Mouse (Mus musculus) olfactory bulb, adult 2 months (tissue): Measurements from ENCODE around the gene Fam187a. TPM values are rescaled to one million over a fixed set of nuclear protein-coding genes. Genes with fewer than 3 reads are reported as not detected.
A peak's percentile ranks its signal among the peaks of the same experiment; 100 is the strongest.

ENCODE experiments used
- H3K27ac ChIP-seq: fragments of 200-500 bp; 2 replicates; pipeline ENCODE4 v1.5.1; 2012; ENCODE audit warnings: low read depth, low read length; ENCODE audit not compliant: insufficient read depth
- H3K4me1 ChIP-seq: fragments of 200-500 bp; 2 replicates; pipeline ENCODE4 v1.6.1; 2012; ENCODE audit warnings: low read length; ENCODE audit not compliant: control insufficient read depth, insufficient read depth
- H3K4me3 ChIP-seq: fragments of 200-500 bp; 2 replicates; pipeline ENCODE4 v1.5.1; 2012; ENCODE audit warnings: mild to moderate bottlenecking, low read depth, low read length, moderate library complexity; ENCODE audit not compliant: insufficient read depth
- CTCF ChIP-seq: fragments of 200-500 bp; IDR thresholded peaks from 2 replicates; pipeline ENCODE4 v1.5.1; 2012; ENCODE audit warnings: low read depth, mild to moderate bottlenecking, low read length, moderate library complexity; ENCODE audit not compliant: insufficient read depth
- POLR2A ChIP-seq: fragments of 200-500 bp; IDR thresholded peaks from 2 replicates; pipeline ENCODE4 v1.6.1; 2012; ENCODE audit warnings: mild to moderate bottlenecking, low read depth, low read length, moderate library complexity; ENCODE audit not compliant: insufficient read depth
- WGBS: fragments of 180-500 bp; shearing (Covaris S2); methylation state at CpG from one replicate; pipeline ENCODE4 v1.1.7; 2018; 5-methylcytosine and 5-hydroxymethylcytosine counted together
- polyA plus RNA-seq: library from polyadenylated mRNA; stranded (reverse); fragments of >200 nt; gene quantifications from 2 replicates; pipeline ENCODE4 v1.2.4, GENCODE M21; 2012; ENCODE audit warnings: low replicate concordance; ENCODE audit not compliant: missing spikeins, insufficient read depth, insufficient read length

Gene Fam187a
- polyA plus RNA-seq, 1 experiment, result not detected

GRCm38 (mm10) chr11:102888135-102888534 is 3.2 kb downstream of the Fam187a start:
- Histone ChIP-seq H3K27ac (peak overlapping the region; percentile 56; the same call in 1 of the 2 replicates), H3K4me3 (no peak overlapping the region), H3K4me1 (peaks cover 25% of the 10 kb centered on the region)
- 17% methylated on average over 3 of the region's 3 CpGs for WGBS
- TF ChIP-seq CTCF, result no peak
- TF ChIP-seq POLR2A, result no peak

- H3K4me1 ChIP-seq, result peaks cover 19% of the 10 kb centered on the region
- WGBS, result 77% methylated on average over 5 of the region's 5 CpGs
- H3K4me3 ChIP-seq, result no peak overlapping the region
- TF ChIP-seq POLR2A (no peak), CTCF (no peak)
- no peak overlapping the region for H3K27ac ChIP-seq
Measured at GRCm38 (mm10) chr11:102890096-102890495, 5.1 kb downstream of the Fam187a start.

- Histone ChIP-seq H3K27ac (no peak overlapping the region), H3K4me1 (peaks cover 13% of the 10 kb centered on the region), H3K4me3 (peak overlapping the region; percentile 21)
- WGBS, result 23% methylated on average over 43 of the region's 43 CpGs
- TF ChIP-seq POLR2A (no peak), CTCF (no peak)
Measured at GRCm38 (mm10) chr11:102893015-102893651, 8.2 kb downstream of the Fam187a start.

GRCm38 (mm10) chr11:102894716-102895115 is 9.7 kb downstream of the Fam187a start:
- H3K4me1 ChIP-seq, result peaks cover 8% of the 10 kb centered on the region
- no peak overlapping the region for H3K27ac ChIP-seq
- 95% methylated on average over 4 of the region's 4 CpGs for WGBS
- TF ChIP-seq CTCF (no peak), POLR2A (no peak)
- no peak overlapping the region for H3K4me3 ChIP-seq

DNA sequence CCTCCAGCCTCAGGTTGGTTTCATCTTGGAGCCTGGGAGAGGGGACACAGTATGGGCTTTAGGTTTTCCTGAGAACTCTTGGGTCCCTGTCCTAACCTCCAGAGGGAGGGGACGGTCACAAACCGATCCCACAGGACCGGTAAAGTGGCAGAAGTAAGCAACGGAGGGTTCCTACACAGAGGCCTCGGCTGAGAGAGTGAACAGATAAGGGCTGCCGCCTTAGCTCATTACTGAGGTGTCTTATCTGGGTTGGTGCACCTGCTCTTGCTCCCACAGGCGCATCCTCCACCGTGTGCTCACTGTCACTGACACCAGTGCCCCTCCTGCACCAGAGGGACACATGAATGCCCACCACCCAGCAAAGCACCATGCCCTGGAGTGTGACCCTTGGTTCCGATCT is 10.8 kb downstream of the Fam187a start:
- H3K27ac ChIP-seq, result no peak overlapping the region
- TF ChIP-seq CTCF (no peak), POLR2A (no peak)
- 90% methylated on average over 9 of the region's 9 CpGs for WGBS
- H3K4me1 ChIP-seq, result peaks cover 8% of the 10 kb centered on the region
- H3K4me3 ChIP-seq, result peak overlapping the region; percentile 1; the same call in 1 of the 2 replicates

GRCm38 (mm10) chr11:102896641-102897040 is 11.7 kb downstream of the Fam187a start:
- peak overlapping the region; percentile 6 for H3K4me3 ChIP-seq

DNA sequence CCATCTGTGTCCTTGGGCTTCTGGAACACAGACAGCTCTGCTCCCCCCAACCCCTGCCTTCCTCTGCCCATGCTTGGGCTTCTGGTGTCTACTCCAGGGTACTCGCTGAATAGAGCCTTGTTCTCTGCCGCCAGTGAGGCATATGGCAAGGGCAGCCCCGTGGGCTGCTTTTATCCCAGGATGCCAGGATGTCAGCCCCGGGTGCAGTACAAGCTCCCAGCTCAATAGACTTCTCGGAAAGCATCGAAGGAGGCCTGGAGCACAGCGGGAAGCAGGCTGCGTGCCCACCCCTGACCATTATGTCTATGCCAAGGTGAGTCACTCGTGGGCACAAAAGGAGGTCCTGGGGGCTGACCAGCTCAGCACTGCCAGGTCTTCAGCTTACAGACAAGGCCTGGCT is 13.4 kb downstream of the Fam187a start:
- WGBS, result 48% methylated on average over 9 of the region's 9 CpGs
- no peak for TF ChIP-seq POLR2A
- TF ChIP-seq CTCF, result no peak
- no peak overlapping the region for H3K4me3 ChIP-seq

More at GRCm38 (mm10) chr11:102896641-102897040, 11.7 kb downstream of the Fam187a start:
- 65% methylated on average over 20 of the region's 20 CpGs for WGBS
- Histone ChIP-seq H3K27ac (no peak overlapping the region), H3K4me1 (peaks cover 8% of the 10 kb centered on the region)
- TF ChIP-seq CTCF, result no peak
- no peak for TF ChIP-seq POLR2A

GRCm38 (mm10) chr11:102900763-102901162 is 15.8 kb downstream of the Fam187a start, which contains the start of gene Gfap:
Gfap (minus strand) TSS chr11:102900912.
- TF ChIP-seq CTCF (peak; percentile 67; the same call in 1 of the 2 replicates), POLR2A (no peak)
- no peak within 1 kb of the TSS for H3K4me3 ChIP-seq
- WGBS, result 10% methylated on average over 7 of the region's 7 CpGs
- H3K27ac ChIP-seq, result no peak within 1 kb of the TSS
- H3K4me1 ChIP-seq, result no peaks in the 10 kb centered on the region; the same call in 1 of the 2 replicates

More for the DNA sequence above, 13.4 kb downstream of the Fam187a start:
- Histone ChIP-seq H3K27ac (no peak overlapping the region), H3K4me1 (0 out of 2 replicates have a peak, but pooled peaks cover 2% of the 10 kb centered on the region)

GRCm38 (mm10) chr11:102901199-102901598 is 16.2 kb downstream of the Fam187a start:
- 27% methylated on average over 4 of the region's 4 CpGs for WGBS
- H3K4me3 ChIP-seq, result no peak overlapping the region
- TF ChIP-seq CTCF (no peak), POLR2A (no peak)
- no peaks in the 10 kb centered on the region; the same call in 1 of the 2 replicates for H3K4me1 ChIP-seq
- no peak overlapping the region for H3K27ac ChIP-seq
